Mouse (Mus musculus): ENCODE results near the gene Dnajc9. TPM values are rescaled to one million over a fixed set of nuclear protein-coding genes. Genes with fewer than 3 reads are reported as not detected.

Gene Dnajc9
- polyA plus RNA-seq, 1 experiment from 2014 or later, result 133 TPM

GRCm38 (mm10) chr14:20347441-20347990 lies 41.2 kb downstream of the Dnajc9 start:
- Histone ChIP-seq H3K36me3 (peaks cover 27% of the 10 kb centered on the region), H3K9me3 (replicated peaks) (no peaks in the 10 kb centered on the region), H3K4me3 (replicated peaks) (peak overlapping the region; percentile 82), H3K4me1 (replicated peaks) (peaks cover 34% of the 10 kb centered on the region), H3K27ac (peak overlapping the region; percentile 78), H3K9ac (peak overlapping the region; percentile 90), H3K4me2 (peak overlapping the region; percentile 74), H3K27me3 (no peaks in the 10 kb centered on the region)
- no peak for DNase-seq
- whole genome bisulfite sequencing (ENCODE audit: insufficient replicate concordance), result 2% methylated on average over 15 of the region's 15 CpGs
- peak; percentile 61 for ATAC-seq (ENCODE audit: low read depth)

- H3K4me3 ChIP-seq (replicated peaks), result no peak overlapping the region
- no peaks in the 10 kb centered on the region for H3K27me3 ChIP-seq
- peaks cover 40% of the 10 kb centered on the region for H3K4me1 ChIP-seq (replicated peaks)
- H3K9ac ChIP-seq, result no peak overlapping the region
- no peak overlapping the region for H3K27ac ChIP-seq
- 86% methylated on average over 9 of the region's 9 CpGs for WGBS (ENCODE audit: insufficient replicate concordance)
- DNase-seq (no peak), ATAC-seq (ENCODE audit: low read depth) (no peak)
- H3K36me3 ChIP-seq, result peaks cover 43% of the 10 kb centered on the region
- H3K9me3 ChIP-seq (replicated peaks), result no peaks in the 10 kb centered on the region
- peak overlapping the region; percentile 74; the same call in 1 of the 2 replicates for H3K4me2 ChIP-seq
Measured at GRCm38 (mm10) chr14:20345885-20346284, 42.8 kb downstream of the Dnajc9 start.

- peak overlapping the region; percentile 29; the same call in 1 of the 2 replicates for H3K4me3 ChIP-seq (replicated peaks)
- H3K4me2 ChIP-seq, result peak overlapping the region; percentile 39
- DNase-seq, result peak; percentile 54
Measured at GRCm38 (mm10) chr14:20340866-20341265, 47.8 kb downstream of the Dnajc9 start.

GRCm38 (mm10) chr14:20340149-20340548 lies 48.6 kb downstream of the Dnajc9 start:
- WGBS (ENCODE audit: insufficient replicate concordance), result 74% methylated on average over 8 of the region's 8 CpGs
- Histone ChIP-seq H3K9ac (no peak overlapping the region), H3K4me3 (replicated peaks) (no peak overlapping the region), H3K27ac (no peak overlapping the region), H3K4me2 (0 out of 2 replicates have a peak overlapping the region, but pooled peaks have one; percentile 39), H3K9me3 (replicated peaks) (no peaks in the 10 kb centered on the region), H3K4me1 (replicated peaks) (peaks cover 11% of the 10 kb centered on the region), H3K27me3 (no peaks in the 10 kb centered on the region), H3K36me3 (peaks cover 77% of the 10 kb centered on the region)
- ATAC-seq (ENCODE audit: low read depth) (peak; percentile 31), DNase-seq (peak; percentile 13)

More at GRCm38 (mm10) chr14:20340866-20341265, 47.8 kb downstream of the Dnajc9 start:
- no peak overlapping the region for H3K9ac ChIP-seq
- H3K36me3 ChIP-seq, result peaks cover 75% of the 10 kb centered on the region
- no peak for ATAC-seq (ENCODE audit: low read depth)
- WGBS (ENCODE audit: insufficient replicate concordance), result 64% methylated on average over 7 of the region's 7 CpGs
- no peak overlapping the region for H3K27ac ChIP-seq
- no peaks in the 10 kb centered on the region for H3K27me3 ChIP-seq
- no peaks in the 10 kb centered on the region for H3K9me3 ChIP-seq (replicated peaks)
- H3K4me1 ChIP-seq (replicated peaks), result peaks cover 18% of the 10 kb centered on the region

GRCm38 (mm10) chr14:20339415-20339814 lies 49.3 kb downstream of the Dnajc9 start:
- H3K36me3 ChIP-seq, result peaks cover 75% of the 10 kb centered on the region
- no peak overlapping the region for H3K9ac ChIP-seq

More at GRCm38 (mm10) chr14:20339415-20339814, 49.3 kb downstream of the Dnajc9 start:
- Histone ChIP-seq H3K4me3 (replicated peaks) (no peak overlapping the region), H3K27me3 (no peaks in the 10 kb centered on the region), H3K9me3 (replicated peaks) (no peaks in the 10 kb centered on the region), H3K27ac (no peak overlapping the region), H3K4me2 (no peak overlapping the region), H3K4me1 (replicated peaks) (peaks cover 9% of the 10 kb centered on the region)
- 84% methylated on average over 5 of the region's 5 CpGs for WGBS (ENCODE audit: insufficient replicate concordance)
- ATAC-seq (ENCODE audit: low read depth) (no peak), DNase-seq (no peak)

Other genes starting within 250 kb of the Dnajc9 start
- 6.2 and 6.7 TPM in 2 replicates for gene Kcnk5, start 207.1 kb downstream of the Dnajc9 start, polyA plus RNA-seq (2015; fragmentation: Nextera tagmentation; extraction: Ambion mirVana)
- gene Kcnk16, start 119.7 kb downstream of the Dnajc9 start, polyA plus RNA-seq (2015; fragmentation: Nextera tagmentation; extraction: Ambion mirVana), result 4.3 and 4.6 TPM in 2 replicates
- gene Nudt13, start 94.2 kb downstream of the Dnajc9 start, polyA plus RNA-seq (2015; fragmentation: Nextera tagmentation; extraction: Ambion mirVana), result 6.3 and 7.4 TPM in 2 replicates
- gene Ecd, start 40.8 kb downstream of the Dnajc9 start, polyA plus RNA-seq (2015; fragmentation: Nextera tagmentation; extraction: Ambion mirVana), result 35.6 and 39.2 TPM in 2 replicates
- 8.2 and 8.4 TPM in 2 replicates for gene Fam149b, start 40.7 kb downstream of the Dnajc9 start, polyA plus RNA-seq (2015; fragmentation: Nextera tagmentation; extraction: Ambion mirVana)
- 71.5 and 73.0 TPM in 2 replicates for gene Mrps16, start 4.7 kb upstream of the Dnajc9 start, polyA plus RNA-seq (2015; fragmentation: Nextera tagmentation; extraction: Ambion mirVana)
- not detected in 2 replicates for gene Cfap70, start 63.3 kb upstream of the Dnajc9 start, polyA plus RNA-seq (2015; fragmentation: Nextera tagmentation; extraction: Ambion mirVana)
- gene Anxa7, start 91.2 kb upstream of the Dnajc9 start, polyA plus RNA-seq (2015; fragmentation: Nextera tagmentation; extraction: Ambion mirVana), result 47.0 and 50.3 TPM in 2 replicates
- gene Mss51, start 108.0 kb upstream of the Dnajc9 start, polyA plus RNA-seq (2015; fragmentation: Nextera tagmentation; extraction: Ambion mirVana), result 0.29 and 0.39 TPM in 2 replicates
- gene Ppp3cb, start 157.7 kb upstream of the Dnajc9 start, polyA plus RNA-seq (2015; fragmentation: Nextera tagmentation; extraction: Ambion mirVana), result 21.3 and 24.5 TPM in 2 replicates

Measured in liver, embryonic 13.5 days (tissue).